Mouse (Mus musculus): Measurements from ENCODE around the gene Trappc10. TPM values are rescaled to one million over a fixed set of nuclear protein-coding genes. Genes with fewer than 3 reads are reported as not detected.

The Trappc10 gene
- polyA plus RNA-seq, 1 experiment = 62.8 TPM

- no peak for TF ChIP-seq CTCF (IDR thresholded peaks at IDR 0.05; ENCODE audit: extremely low read depth, insufficient read depth, low read length)
- no peak for TF ChIP-seq POLR2A (IDR thresholded peaks at IDR 0.05; ENCODE audit: extremely low read depth, insufficient read depth, low read length)
- peaks cover 5% of the 10 kb centered on the region for H3K4me1 ChIP-seq (ENCODE audit: control insufficient read depth, insufficient read depth, low read length)
Observed at GRCm38 (mm10) chr10:78260322-78260721, 15.9 kb upstream of the Trappc10 start.

GRCm38 (mm10) chr10:78259702-78260101 lies 15.3 kb upstream of the Trappc10 start:
- Histone ChIP-seq H3K4me3 (ENCODE audit: insufficient read depth, low read length) (no peak overlapping the region), H3K4me1 (ENCODE audit: control insufficient read depth, insufficient read depth, low read length) (peaks cover 7% of the 10 kb centered on the region), H3K27ac (ENCODE audit: insufficient read depth, low read length) (no peak overlapping the region)
- TF ChIP-seq POLR2A (IDR thresholded peaks at IDR 0.05; ENCODE audit: extremely low read depth, insufficient read depth, low read length) (no peak), CTCF (IDR thresholded peaks at IDR 0.05; ENCODE audit: extremely low read depth, insufficient read depth, low read length) (no peak)

More at GRCm38 (mm10) chr10:78260322-78260721, 15.9 kb upstream of the Trappc10 start:
- H3K4me3 ChIP-seq (ENCODE audit: insufficient read depth, low read length) = no peak overlapping the region
- no peak overlapping the region for H3K27ac ChIP-seq (ENCODE audit: insufficient read depth, low read length)

- Histone ChIP-seq H3K27ac (ENCODE audit: insufficient read depth, low read length) (no peak overlapping the region), H3K4me1 (ENCODE audit: control insufficient read depth, insufficient read depth, low read length) (peaks cover 7% of the 10 kb centered on the region), H3K4me3 (ENCODE audit: insufficient read depth, low read length) (no peak overlapping the region)
- TF ChIP-seq CTCF (IDR thresholded peaks at IDR 0.05; ENCODE audit: extremely low read depth, insufficient read depth, low read length) (no peak), POLR2A (IDR thresholded peaks at IDR 0.05; ENCODE audit: extremely low read depth, insufficient read depth, low read length) (no peak)
Observed at GRCm38 (mm10) chr10:78259230-78259629, 14.8 kb upstream of the Trappc10 start.

- Histone ChIP-seq H3K4me3 (ENCODE audit: insufficient read depth, low read length) (no peak overlapping the region), H3K4me1 (ENCODE audit: control insufficient read depth, insufficient read depth, low read length) (peaks cover 7% of the 10 kb centered on the region), H3K27ac (ENCODE audit: insufficient read depth, low read length) (no peak overlapping the region)
- TF ChIP-seq POLR2A (IDR thresholded peaks at IDR 0.05; ENCODE audit: extremely low read depth, insufficient read depth, low read length) (no peak), CTCF (IDR thresholded peaks at IDR 0.05; ENCODE audit: extremely low read depth, insufficient read depth, low read length) (no peak)
Observed at GRCm38 (mm10) chr10:78258142-78258675, 13.8 kb upstream of the Trappc10 start.

GRCm38 (mm10) chr10:78255646-78256059 lies 11.2 kb upstream of the Trappc10 start:
- Histone ChIP-seq H3K4me1 (ENCODE audit: control insufficient read depth, insufficient read depth, low read length) (peaks cover 7% of the 10 kb centered on the region), H3K4me3 (ENCODE audit: insufficient read depth, low read length) (no peak overlapping the region), H3K27ac (ENCODE audit: insufficient read depth, low read length) (no peak overlapping the region)
- TF ChIP-seq CTCF (IDR thresholded peaks at IDR 0.05; ENCODE audit: extremely low read depth, insufficient read depth, low read length) (no peak), POLR2A (IDR thresholded peaks at IDR 0.05; ENCODE audit: extremely low read depth, insufficient read depth, low read length) (no peak)

- Histone ChIP-seq H3K27ac (ENCODE audit: insufficient read depth, low read length) (no peak overlapping the region), H3K4me3 (ENCODE audit: insufficient read depth, low read length) (no peak overlapping the region), H3K4me1 (ENCODE audit: control insufficient read depth, insufficient read depth, low read length) (peaks cover 3% of the 10 kb centered on the region; the same call in 1 of the 2 replicates)
- TF ChIP-seq POLR2A (IDR thresholded peaks at IDR 0.05; ENCODE audit: extremely low read depth, insufficient read depth, low read length) = no peak
- TF ChIP-seq CTCF (IDR thresholded peaks at IDR 0.05; ENCODE audit: extremely low read depth, insufficient read depth, low read length) = no peak
Observed at GRCm38 (mm10) chr10:78247206-78247605, 2.8 kb upstream of the Trappc10 start.

- TF ChIP-seq POLR2A (IDR thresholded peaks at IDR 0.05; ENCODE audit: extremely low read depth, insufficient read depth, low read length) = no peak
- no peak for TF ChIP-seq CTCF (IDR thresholded peaks at IDR 0.05; ENCODE audit: extremely low read depth, insufficient read depth, low read length)
- no peak overlapping the region for H3K4me3 ChIP-seq (ENCODE audit: insufficient read depth, low read length)
- H3K4me1 ChIP-seq (ENCODE audit: control insufficient read depth, insufficient read depth, low read length) = peaks cover 3% of the 10 kb centered on the region; the same call in 1 of the 2 replicates
- no peak overlapping the region for H3K27ac ChIP-seq (ENCODE audit: insufficient read depth, low read length)
Observed at GRCm38 (mm10) chr10:78246725-78247124, 2.3 kb upstream of the Trappc10 start.

GRCm38 (mm10) chr10:78245225-78245547 lies 745 bp upstream of the Trappc10 start:
- H3K27ac ChIP-seq (ENCODE audit: insufficient read depth, low read length) = peak overlapping the region; percentile 43; the same call in 1 of the 2 replicates
- no peak for TF ChIP-seq CTCF (IDR thresholded peaks at IDR 0.05; ENCODE audit: extremely low read depth, insufficient read depth, low read length)
- no peak for TF ChIP-seq POLR2A (IDR thresholded peaks at IDR 0.05; ENCODE audit: extremely low read depth, insufficient read depth, low read length)
- H3K4me1 ChIP-seq (ENCODE audit: control insufficient read depth, insufficient read depth, low read length) = peaks cover 3% of the 10 kb centered on the region; the same call in 1 of the 2 replicates
- peak overlapping the region; percentile 54 for H3K4me3 ChIP-seq (ENCODE audit: insufficient read depth, low read length)

GRCm38 (mm10) chr10:78244058-78244437 lies 393 bp downstream of the Trappc10 start:
- Histone ChIP-seq H3K4me3 (ENCODE audit: insufficient read depth, low read length) (peak overlapping the region; percentile 54), H3K27ac (ENCODE audit: insufficient read depth, low read length) (no peak overlapping the region), H3K4me1 (ENCODE audit: control insufficient read depth, insufficient read depth, low read length) (peaks cover 3% of the 10 kb centered on the region)
- no peak for TF ChIP-seq POLR2A (IDR thresholded peaks at IDR 0.05; ENCODE audit: extremely low read depth, insufficient read depth, low read length)
- TF ChIP-seq CTCF (IDR thresholded peaks at IDR 0.05; ENCODE audit: extremely low read depth, insufficient read depth, low read length) = no peak

- Histone ChIP-seq H3K4me1 (ENCODE audit: control insufficient read depth, insufficient read depth, low read length) (peaks cover 14% of the 10 kb centered on the region), H3K27ac (ENCODE audit: insufficient read depth, low read length) (peak overlapping the region; percentile 62; the same call in 1 of the 2 replicates), H3K4me3 (ENCODE audit: insufficient read depth, low read length) (no peak overlapping the region)
- TF ChIP-seq POLR2A (IDR thresholded peaks at IDR 0.05; ENCODE audit: extremely low read depth, insufficient read depth, low read length) = no peak
- no peak for TF ChIP-seq CTCF (IDR thresholded peaks at IDR 0.05; ENCODE audit: extremely low read depth, insufficient read depth, low read length)
Observed at GRCm38 (mm10) chr10:78238926-78239325, 5.5 kb downstream of the Trappc10 start.

Data from cortical plate, adult 2 months (tissue).